Mouse (Mus musculus): ENCODE data around the gene 9130023H24Rik. TPM values are rescaled to one million over a fixed set of nuclear protein-coding genes. Genes with fewer than 3 reads are reported as not detected.

9130023H24Rik gene
- total and polyA plus RNA-seq, 3 experiments: 2.1 to 3.2 (median 2.2) TPM

GRCm38 (mm10) chr7:128248081-128249042, 10.5 kb upstream of the 9130023H24Rik start:
- no peak overlapping the region for H3K4me2 ChIP-seq (ENCODE audit: insufficient read depth, low read depth, poor library complexity, severe bottlenecking)
- H3K9me3 ChIP-seq (replicated peaks; ENCODE audit: low read length): no peaks in the 10 kb centered on the region
- in situ Hi-C loops (cut with MboI; ENCODE audit: low pct_ligation_motif_present, low pct_unique_long_range_greater_than_20kb, low sequenced_read_pairs): no loop called here

GRCm38 (mm10) chr7:128247443-128247842, 9.6 kb upstream of the 9130023H24Rik start:
- Histone ChIP-seq H3K4me3 (replicated peaks in 1 of 3; ENCODE audit: low read depth in 2 of 3, low read length in 2 of 3, poor library complexity in 1 of 3) (no peak overlapping the region), H3K27ac (ENCODE audit: insufficient read depth, low read depth) (no peak overlapping the region), H3K79me2 (replicated peaks; ENCODE audit: control insufficient read depth, extremely low read depth, insufficient read depth, poor library complexity, severe bottlenecking) (no peaks in the 10 kb centered on the region)

More at GRCm38 (mm10) chr7:128248081-128249042, 10.5 kb upstream of the 9130023H24Rik start:
- TF ChIP-seq SMC3 (IDR thresholded peaks at IDR 0.05; ENCODE audit: low read depth, low read length): no peak
- TF ChIP-seq ELF1 (IDR thresholded peaks at IDR 0.05; ENCODE audit: low read depth, low read length): no peak
- no peak for TF ChIP-seq SIN3A (IDR thresholded peaks at IDR 0.05; ENCODE audit: low read length)
- no peak for TF ChIP-seq NELFE (IDR thresholded peaks at IDR 0.05; ENCODE audit: low read depth, low read length)
- no peak for TF ChIP-seq MEF2A (IDR thresholded peaks at IDR 0.05; ENCODE audit: borderline replicate concordance, low read depth, low read length)
- TF ChIP-seq GABPA (IDR thresholded peaks at IDR 0.05; ENCODE audit: insufficient replicate concordance, low read depth, low read length): no peak
- no peak for TF ChIP-seq UBTF (IDR thresholded peaks at IDR 0.05; ENCODE audit: low read depth, low read length)
- no peak for TF ChIP-seq ETS1 (conservative IDR thresholded peaks at IDR 0.05; ENCODE audit: low read depth, low read length)
- no peak for TF ChIP-seq BHLHE40 (IDR thresholded peaks at IDR 0.05; ENCODE audit: low read depth, low read length)
- TF ChIP-seq USF1 (IDR thresholded peaks at IDR 0.05; ENCODE audit: low read depth, low read length): no peak
- no peak for TF ChIP-seq ZKSCAN1 (IDR thresholded peaks at IDR 0.05; ENCODE audit: borderline replicate concordance, low read depth, low read length)
- TF ChIP-seq HCFC1 (IDR thresholded peaks at IDR 0.05; ENCODE audit: low read depth, low read length): no peak
- TF ChIP-seq PAX5 (IDR thresholded peaks at IDR 0.05; ENCODE audit: low read length): no peak
- no peak for TF ChIP-seq RAD21 (IDR thresholded peaks at IDR 0.05; ENCODE audit: low read depth, low read length)
- TF ChIP-seq CTCF (conservative IDR thresholded peaks at IDR 0.05 in 1 of 2, IDR thresholded peaks at IDR 0.05 in 1 of 2; ENCODE audit: low read depth in 2 of 2, low read length in 2 of 2): no peak
- TF ChIP-seq TBP (conservative IDR thresholded peaks at IDR 0.05; ENCODE audit: low read depth, low read length): no peak
- no peak for TF ChIP-seq ZMIZ1 (IDR thresholded peaks at IDR 0.05; ENCODE audit: low read depth, low read length)
- H3K36me3 ChIP-seq (replicated peaks in 1 of 2; ENCODE audit: control insufficient read depth in 1 of 2, insufficient read depth in 1 of 2, low read length in 1 of 2): peaks cover 15 to 41% of the 10 kb centered on the region in 2 experiments
- H3K4me1 ChIP-seq (ENCODE audit: control insufficient read depth in 1 of 2, insufficient read depth in 2 of 2): no peaks in the 10 kb centered on the region
- no peak overlapping the region for H3K9ac ChIP-seq (ENCODE audit: insufficient read depth, low read depth)
- no peak overlapping the region for H3K27ac ChIP-seq (ENCODE audit: insufficient read depth, low read depth)
- DNase-seq (ENCODE audit: extremely low read depth): no peak
- no peaks in the 10 kb centered on the region for H3K27me3 ChIP-seq (replicated peaks)
- H3K79me2 ChIP-seq (replicated peaks; ENCODE audit: control insufficient read depth, extremely low read depth, insufficient read depth, poor library complexity, severe bottlenecking): no peaks in the 10 kb centered on the region
- H3K4me3 ChIP-seq (replicated peaks in 1 of 3; ENCODE audit: low read depth in 2 of 3, low read length in 2 of 3, poor library complexity in 1 of 3): no peak overlapping the region
- dilution Hi-C loops (cut with MboI; ENCODE audit: extremely low pct_ligation_motif_present, extremely low pct_unique_long_range_greater_than_20kb, low sequenced_read_pairs): no loop called here

More at GRCm38 (mm10) chr7:128247443-128247842, 9.6 kb upstream of the 9130023H24Rik start:
- H3K4me1 ChIP-seq (ENCODE audit: control insufficient read depth in 1 of 2, insufficient read depth in 2 of 2): no peaks in the 10 kb centered on the region
- peak; percentile 67 for TF ChIP-seq SMC3 (IDR thresholded peaks at IDR 0.05; ENCODE audit: low read depth, low read length)
- no peak for TF ChIP-seq JUN (IDR thresholded peaks at IDR 0.05; ENCODE audit: insufficient read depth, low read depth, low read length)
- peak; percentile 10; the same call in 1 of the 2 replicates for TF ChIP-seq ZC3H11A (IDR thresholded peaks at IDR 0.05; ENCODE audit: low read depth, low read length)
- no peak for TF ChIP-seq RCOR1 (conservative IDR thresholded peaks at IDR 0.05; ENCODE audit: low read depth, low read length)
- TF ChIP-seq RAD21 (IDR thresholded peaks at IDR 0.05; ENCODE audit: low read depth, low read length): peak; percentile 66
- TF ChIP-seq CTCF (conservative IDR thresholded peaks at IDR 0.05 in 1 of 2, IDR thresholded peaks at IDR 0.05 in 1 of 2; ENCODE audit: low read depth in 2 of 2, low read length in 2 of 2): peak; percentile 13 to 70; a peak in 2 of 4 replicates
- peaks cover 23 to 42% of the 10 kb centered on the region in 2 experiments for H3K36me3 ChIP-seq (replicated peaks in 1 of 2; ENCODE audit: control insufficient read depth in 1 of 2, insufficient read depth in 1 of 2, low read length in 1 of 2)
- no peaks in the 10 kb centered on the region for H3K27me3 ChIP-seq (replicated peaks)
- no peaks in the 10 kb centered on the region for H3K9me3 ChIP-seq (replicated peaks; ENCODE audit: low read length)
- no peak overlapping the region for H3K4me2 ChIP-seq (ENCODE audit: insufficient read depth, low read depth, poor library complexity, severe bottlenecking)
- in situ Hi-C loops (cut with MboI; ENCODE audit: low pct_ligation_motif_present, low pct_unique_long_range_greater_than_20kb, low sequenced_read_pairs): no loop called here
- dilution Hi-C loops (cut with MboI; ENCODE audit: extremely low pct_ligation_motif_present, extremely low pct_unique_long_range_greater_than_20kb, low sequenced_read_pairs): no loop called here
- H3K9ac ChIP-seq (ENCODE audit: insufficient read depth, low read depth): no peak overlapping the region
- DNase-seq (ENCODE audit: extremely low read depth): peak; percentile 45
